In genomic region chr7:127573503-127574008, GRCm38 (mm10) we compare ENCODE assay signal across 8 mouse cellular contexts. TPM values are rescaled to one million over a fixed set of nuclear protein-coding genes. Genes with fewer than 3 reads are reported as not detected.
DNase-seq lines count a peak whose midpoint lies in the region; ATAC-seq and TF ChIP-seq lines count a peak whose summit lies in the region.

No protein-coding gene starts in this region.

- no peaks in the 10 kb centered on the region for H3K9me3 ChIP-seq in hindbrain, embryonic 11.5 days (ENCODE audit: control insufficient read depth, low read length)
- no peaks in the 10 kb centered on the region for H3K9me3 ChIP-seq in midbrain, embryonic 10.5 days (replicated peaks)

- no peaks in the 10 kb centered on the region for H3K36me3 ChIP-seq in hindbrain, embryonic 11.5 days (ENCODE audit: control insufficient read depth, insufficient read depth, low read length)
- H3K36me3 ChIP-seq in midbrain, embryonic 10.5 days = peaks cover 34% of the 10 kb centered on the region

- ATAC-seq in hindbrain, embryonic 11.5 days (ENCODE audit: low FRiP score) = peak; percentile 15; the same call in 1 of the 2 replicates

- no peak for DNase-seq in gastrocnemius, adult 2 months
- no peak for DNase-seq in gastrocnemius, postnatal 25 days
- DNase-seq in urinary bladder, postnatal 14 days (ENCODE audit: low spot score) = peak; percentile 24
- DNase-seq in urinary bladder, postnatal 10 days (ENCODE audit: low spot score) = no peak
- peak; percentile 27 for DNase-seq in hindbrain, embryonic 11.5 days (ENCODE audit: low spot score)
- no peak for DNase-seq in midbrain, embryonic 10.5 days (ENCODE audit: low spot score)
- no peak for DNase-seq in yolk sac, embryonic 10.5 days (ENCODE audit: low spot score)
- no peak for DNase-seq in adrenal gland, postnatal 36 days

- intact Hi-C loops in gastrocnemius, adult 2 months (cut with DNase I) = no loop called here

- WGBS in hindbrain, embryonic 11.5 days = 0% methylated on average over 20 of the region's 28 CpGs
- WGBS in midbrain, embryonic 10.5 days = 1% methylated on average over 28 of the region's 28 CpGs

- peak overlapping the region; percentile 88 for H3K4me3 ChIP-seq in gastrocnemius, adult 2 months
- peak overlapping the region; percentile 83 for H3K4me3 ChIP-seq in hindbrain, embryonic 11.5 days (ENCODE audit: low read depth, low read length)
- peak overlapping the region; percentile 93 for H3K4me3 ChIP-seq in midbrain, embryonic 10.5 days

- H3K9ac ChIP-seq in hindbrain, embryonic 11.5 days (ENCODE audit: low read depth, low read length) = peak overlapping the region; percentile 87

- H3K4me1 ChIP-seq in hindbrain, embryonic 11.5 days (replicated peaks; ENCODE audit: control insufficient read depth, insufficient read depth, low read length) = peaks cover 3% of the 10 kb centered on the region; the same call in 1 of the 2 replicates
- peaks cover 30% of the 10 kb centered on the region for H3K4me1 ChIP-seq in midbrain, embryonic 10.5 days

- no peak for TF ChIP-seq CTCF in gastrocnemius, adult 2 months (IDR thresholded peaks at IDR 0.05)

- H3K27ac ChIP-seq in gastrocnemius, adult 2 months = peak overlapping the region; percentile 89
- peak overlapping the region; percentile 67 for H3K27ac ChIP-seq in hindbrain, embryonic 11.5 days (ENCODE audit: low read depth, low read length)
- peak overlapping the region; percentile 92 for H3K27ac ChIP-seq in midbrain, embryonic 10.5 days (replicated peaks)

- H3K27me3 ChIP-seq in hindbrain, embryonic 11.5 days (ENCODE audit: control insufficient read depth, insufficient read depth, low read length) = no peaks in the 10 kb centered on the region
- no peaks in the 10 kb centered on the region for H3K27me3 ChIP-seq in midbrain, embryonic 10.5 days (ENCODE audit: low read depth, poor library complexity, severe bottlenecking)

- H3K4me2 ChIP-seq in hindbrain, embryonic 11.5 days (replicated peaks; ENCODE audit: low read depth, low read length) = peak overlapping the region; percentile 96

RNA-seq across cellular contexts. Expression of gene Phkg2, which starts 0.4 kb away (rescaled TPM):
- 10 to 100 TPM in 1 of 2 experiments, 1 to 10 TPM in 1; 8.3 to 10.8 TPM for total RNA-seq in gastrocnemius, adult 2 months (2021)
- 1 to 10 TPM; 8.2 to 9.4 TPM for total RNA-seq in gastrocnemius, postnatal 25 days (2021)
- polyA plus RNA-seq in hindbrain, embryonic 11.5 days (2014; fragmentation: Nextera tagmentation; extraction: Ambion mirVana) = 50.4 and 54.0 TPM in 2 replicates
- polyA plus RNA-seq in midbrain, embryonic 10.5 days (2016; fragmentation: Nextera tagmentation; extraction: Ambion mirVana) = 46.9 and 48.3 TPM in 2 replicates
- total RNA-seq in adrenal gland, postnatal 36 days (2021) = 10 to 100 TPM; 35.4 to 43.1 TPM

RNA-seq across cellular contexts. Expression of gene Tmem265, which starts 12.4 kb away (rescaled TPM):
- not detected for total RNA-seq in gastrocnemius, adult 2 months (2021)
- not detected for total RNA-seq in gastrocnemius, postnatal 25 days (2021)
- polyA plus RNA-seq in hindbrain, embryonic 11.5 days (2014; fragmentation: Nextera tagmentation; extraction: Ambion mirVana) = 7.7 and 8.6 TPM in 2 replicates
- polyA plus RNA-seq in midbrain, embryonic 10.5 days (2016; fragmentation: Nextera tagmentation; extraction: Ambion mirVana) = 7.2 and 8.2 TPM in 2 replicates
- not detected for total RNA-seq in adrenal gland, postnatal 36 days (2021)

RNA-seq across cellular contexts. Expression of gene Ccdc189, which starts 14.8 kb away (rescaled TPM):
- 1 to 10 TPM; 1.7 to 2.4 TPM for total RNA-seq in gastrocnemius, adult 2 months (2021)
- 1 to 10 TPM; 2.1 to 4.5 TPM for total RNA-seq in gastrocnemius, postnatal 25 days (2021)
- polyA plus RNA-seq in hindbrain, embryonic 11.5 days (2014; fragmentation: Nextera tagmentation; extraction: Ambion mirVana) = 11.9 and 16.4 TPM in 2 replicates
- polyA plus RNA-seq in midbrain, embryonic 10.5 days (2016; fragmentation: Nextera tagmentation; extraction: Ambion mirVana) = 14.4 and 16.9 TPM in 2 replicates
- total RNA-seq in adrenal gland, postnatal 36 days (2021) = 1 to 10 TPM; 7.0 to 7.8 TPM

RNA-seq across cellular contexts. Expression of gene Rnf40, which starts 15.0 kb away (rescaled TPM):
- total RNA-seq in gastrocnemius, adult 2 months (2021) = 10 to 100 TPM; 33.3 to 34.6 TPM
- total RNA-seq in gastrocnemius, postnatal 25 days (2021) = 10 to 100 TPM; 29.4 to 30.0 TPM
- polyA plus RNA-seq in hindbrain, embryonic 11.5 days (2014; fragmentation: Nextera tagmentation; extraction: Ambion mirVana) = 31.4 and 33.6 TPM in 2 replicates
- 56.7 and 59.6 TPM in 2 replicates for polyA plus RNA-seq in midbrain, embryonic 10.5 days (2016; fragmentation: Nextera tagmentation; extraction: Ambion mirVana)
- total RNA-seq in adrenal gland, postnatal 36 days (2021) = 10 to 100 TPM; 55.8 to 60.8 TPM

RNA-seq across cellular contexts. Expression of gene Zfp629, which starts 42.0 kb away (rescaled TPM):
- total RNA-seq in gastrocnemius, adult 2 months (2021) = 1 to 10 TPM; 9.3 TPM
- 1 to 10 TPM; 8.4 to 9.4 TPM for total RNA-seq in gastrocnemius, postnatal 25 days (2021)
- 28.0 and 31.0 TPM in 2 replicates for polyA plus RNA-seq in hindbrain, embryonic 11.5 days (2014; fragmentation: Nextera tagmentation; extraction: Ambion mirVana)
- polyA plus RNA-seq in midbrain, embryonic 10.5 days (2016; fragmentation: Nextera tagmentation; extraction: Ambion mirVana) = 32.2 and 37.1 TPM in 2 replicates
- 10 to 100 TPM; 19.7 to 20.6 TPM for total RNA-seq in adrenal gland, postnatal 36 days (2021)

Comparison
In these comparisons a context has a peak if more than half of its experiments do, and no peak if none do; other contexts are left out.
1. DNase-seq: peak in urinary bladder, postnatal 14 days (single experiment) and hindbrain, embryonic 11.5 days (single experiment); none in gastrocnemius, adult 2 months (single experiment), gastrocnemius, postnatal 25 days (single experiment), urinary bladder, postnatal 10 days (single experiment), midbrain, embryonic 10.5 days (single experiment), yolk sac, embryonic 10.5 days (single experiment) and adrenal gland, postnatal 36 days (0 of 2).
2. Peak in every context shown above with its lines, with median percentiles within 50 percentile points of each other: H3K27ac ChIP-seq and H3K4me3 ChIP-seq.